Mouse (Mus musculus) hindbrain, embryonic 13.5 days (tissue): Measurements from ENCODE around the gene Sfxn5. TPM values are rescaled to one million over a fixed set of nuclear protein-coding genes. Genes with fewer than 3 reads are reported as not detected.
A peak's percentile ranks its signal among the peaks of the same experiment; 100 is the strongest.

Experiments
- ATAC-seq: fragments of 200-750 bp; cut with Nextera tagmentation; 2 replicates; pipeline ENCODE4 v1.8.0; 2017; ENCODE audit warnings: moderate TSS enrichment; ENCODE audit not compliant: low FRiP score
- H3K27ac ChIP-seq: fragments of 300-500 bp; sonication (generic); 2 replicates; pipeline ENCODE4 v1.5.1; 2015; ENCODE audit warnings: inconsistent platforms, mild to moderate bottlenecking, moderate library complexity
- H3K27me3 ChIP-seq: fragments of 300-500 bp; sonication (generic); 2 replicates; pipeline ENCODE4 v1.6.1; 2015; ENCODE audit warnings: mild to moderate bottlenecking, inconsistent platforms
- H3K36me3 ChIP-seq: fragments of 300-500 bp; sonication (generic); 2 replicates; pipeline ENCODE4 v1.6.1; 2015; ENCODE audit warnings: mild to moderate bottlenecking, inconsistent platforms
- H3K4me1 ChIP-seq: fragments of 300-500 bp; sonication (generic); replicated peaks from 2 replicates; pipeline ENCODE4 v1.6.1; 2015; ENCODE audit warnings: inconsistent platforms
- H3K4me2 ChIP-seq: fragments of 300-500 bp; sonication (generic); 2 replicates; pipeline ENCODE4 v1.6.1; 2015; ENCODE audit warnings: inconsistent platforms, mild to moderate bottlenecking, moderate library complexity
- H3K4me3 ChIP-seq: fragments of 300-500 bp; sonication (generic); 2 replicates; pipeline ENCODE4 v1.5.1; 2015; ENCODE audit warnings: mild to moderate bottlenecking, inconsistent platforms
- H3K9ac ChIP-seq: fragments of 300-500 bp; sonication (generic); 2 replicates; pipeline ENCODE4 v1.6.1; 2015; ENCODE audit warnings: mild to moderate bottlenecking, inconsistent platforms
- H3K9me3 ChIP-seq: fragments of 300-500 bp; sonication (generic); 2 replicates; pipeline ENCODE4 v1.6.1; 2016; ENCODE audit warnings: inconsistent platforms
- WGBS: fragments of 180-500 bp; shearing (Covaris S2); methylation state at CpG from one replicate; pipeline ENCODE4 v1.1.7; 2015; 5-methylcytosine and 5-hydroxymethylcytosine counted together
- polyA plus RNA-seq: library from polyadenylated mRNA; unstranded; fragments of >200 nt; fragmentation: Nextera tagmentation; extraction: Ambion mirVana; gene quantifications from 2 replicates; pipeline ENCODE4 v1.2.1, GENCODE M21; 2015

Sfxn5 gene
- polyA plus RNA-seq, 1 experiment from 2014 or later, result 19.6 TPM

- H3K4me2 ChIP-seq, result peak overlapping the region; percentile 80
- no peaks in the 10 kb centered on the region for H3K9me3 ChIP-seq
- H3K4me1 ChIP-seq, result peaks cover 43% of the 10 kb centered on the region
- peaks cover 16% of the 10 kb centered on the region; the same call in 1 of the 2 replicates for H3K27me3 ChIP-seq
- peak overlapping the region; percentile 88 for H3K4me3 ChIP-seq
- H3K36me3 ChIP-seq, result peaks cover 6% of the 10 kb centered on the region
- ATAC-seq, result no peak
- 89% methylated on average over 10 of the region's 10 CpGs for WGBS
- H3K27ac ChIP-seq, result no peak overlapping the region
- peak overlapping the region; percentile 93 for H3K9ac ChIP-seq
Measured at GRCm38 (mm10) chr6:85373066-85373860, 40.0 kb upstream of the Sfxn5 start.

DNA sequence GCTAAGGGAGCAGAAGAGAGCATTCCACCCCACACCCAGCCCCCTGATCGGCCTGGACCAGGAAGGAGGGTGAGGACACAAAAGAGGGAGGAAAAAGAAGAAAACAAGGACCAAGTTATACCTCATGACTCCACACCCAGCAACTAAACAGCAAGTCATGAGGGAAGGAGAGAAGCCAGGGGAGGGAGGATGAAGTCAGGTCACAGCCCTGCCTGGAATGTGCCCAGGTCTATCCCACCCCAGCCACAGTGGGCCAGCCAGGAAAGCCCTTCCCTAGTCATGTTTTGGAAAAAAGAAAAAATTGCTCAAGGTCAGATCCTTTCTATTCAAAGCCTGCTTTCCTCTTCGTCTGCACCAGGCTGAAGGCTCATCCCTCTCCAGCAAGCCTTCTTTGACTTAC, 39.3 kb upstream of the Sfxn5 start:
- no peak overlapping the region for H3K27ac ChIP-seq
- peak overlapping the region; percentile 80 for H3K4me2 ChIP-seq
- peaks cover 43% of the 10 kb centered on the region for H3K4me1 ChIP-seq
- 80% methylated on average over 2 of the region's 2 CpGs for WGBS
- peak overlapping the region; percentile 88; the same call in 1 of the 2 replicates for H3K4me3 ChIP-seq
- peaks cover 14% of the 10 kb centered on the region; the same call in 1 of the 2 replicates for H3K27me3 ChIP-seq
- no peak for ATAC-seq
- H3K9ac ChIP-seq, result peak overlapping the region; percentile 93
- no peaks in the 10 kb centered on the region for H3K9me3 ChIP-seq
- H3K36me3 ChIP-seq, result peaks cover 6% of the 10 kb centered on the region

- ATAC-seq, result no peak
- Histone ChIP-seq H3K27me3 (peaks cover 14% of the 10 kb centered on the region; the same call in 1 of the 2 replicates), H3K9ac (0 out of 2 replicates have a peak overlapping the region, but pooled peaks have one; percentile 93), H3K4me3 (0 out of 2 replicates have a peak overlapping the region, but pooled peaks have one; percentile 88), H3K4me2 (peak overlapping the region; percentile 80), H3K36me3 (peaks cover 9% of the 10 kb centered on the region), H3K27ac (no peak overlapping the region), H3K4me1 (peaks cover 44% of the 10 kb centered on the region), H3K9me3 (no peaks in the 10 kb centered on the region)
- 81% methylated on average over 6 of the region's 6 CpGs for WGBS
Measured at GRCm38 (mm10) chr6:85371859-85372405, 38.7 kb upstream of the Sfxn5 start.

DNA sequence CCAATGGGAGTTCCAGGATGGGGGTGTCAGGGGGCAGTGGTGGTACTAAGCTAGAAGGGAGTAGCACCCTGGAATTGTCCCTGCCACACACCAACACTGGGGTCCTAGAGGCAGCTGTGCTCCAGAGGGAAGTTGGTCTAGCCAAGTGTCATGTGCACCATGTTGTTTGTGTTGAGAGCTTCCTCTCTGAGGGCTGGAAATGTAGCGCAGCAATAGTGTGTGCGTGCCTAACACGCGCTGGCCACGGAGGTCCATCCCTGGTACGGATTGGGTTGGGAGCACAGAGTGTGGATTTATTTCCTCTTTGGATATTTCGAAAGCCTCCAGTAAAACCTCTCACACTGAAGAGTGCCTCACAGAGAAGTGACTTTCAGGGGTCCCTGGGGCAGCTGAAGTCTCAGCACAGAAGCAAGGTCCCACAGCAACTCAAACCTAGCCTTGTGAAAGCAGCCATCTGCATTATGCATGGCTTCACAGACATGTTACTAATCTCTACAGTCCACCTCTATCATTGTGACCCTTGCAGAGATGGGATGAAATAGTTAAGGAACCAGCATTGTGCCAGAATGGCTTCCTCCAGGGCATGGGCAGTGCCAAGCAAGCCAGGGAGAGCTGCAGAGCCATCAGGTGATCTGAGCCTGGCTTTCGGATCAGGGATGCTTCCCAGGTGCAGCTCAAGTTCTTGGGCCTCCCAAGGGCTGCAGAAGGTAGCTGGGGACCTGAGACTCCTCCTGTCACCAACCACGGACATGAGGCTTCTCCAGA, 37.6 kb upstream of the Sfxn5 start:
- Histone ChIP-seq H3K4me3 (no peak overlapping the region), H3K4me1 (peaks cover 52% of the 10 kb centered on the region), H3K36me3 (peaks cover 10% of the 10 kb centered on the region), H3K9ac (no peak overlapping the region), H3K9me3 (no peaks in the 10 kb centered on the region), H3K27me3 (peaks cover 7% of the 10 kb centered on the region; the same call in 1 of the 2 replicates), H3K4me2 (no peak overlapping the region), H3K27ac (no peak overlapping the region)
- ATAC-seq, result no peak
- 93% methylated on average over 9 of the region's 9 CpGs for WGBS

DNA sequence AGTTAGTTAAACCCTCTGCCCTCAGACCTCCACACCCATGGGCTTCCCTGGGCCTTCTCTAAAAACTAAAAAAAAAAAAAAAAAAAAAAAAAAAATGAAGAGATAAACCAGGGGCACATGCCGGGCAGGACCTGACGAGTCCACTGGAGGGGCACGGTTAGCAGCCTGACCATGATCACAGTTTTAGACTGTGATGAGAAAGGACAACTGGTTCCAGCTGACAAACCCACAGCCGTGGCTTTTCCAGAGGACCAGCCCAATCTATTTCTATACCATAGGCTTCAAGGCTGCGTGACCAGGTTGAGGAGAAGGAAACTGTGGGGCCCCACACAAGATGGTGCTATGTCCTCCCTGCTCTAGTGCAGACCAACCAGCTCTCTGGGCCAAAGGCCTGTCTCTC, 36.8 kb upstream of the Sfxn5 start:
- Histone ChIP-seq H3K27me3 (0 out of 2 replicates have a peak, but pooled peaks cover 4% of the 10 kb centered on the region), H3K9ac (no peak overlapping the region), H3K9me3 (no peaks in the 10 kb centered on the region), H3K4me3 (no peak overlapping the region), H3K27ac (no peak overlapping the region), H3K4me2 (no peak overlapping the region), H3K36me3 (peaks cover 10% of the 10 kb centered on the region), H3K4me1 (peaks cover 52% of the 10 kb centered on the region)
- WGBS, result 91% methylated on average over 5 of the region's 5 CpGs
- ATAC-seq, result no peak

GRCm38 (mm10) chr6:85369181-85369860, 36.1 kb upstream of the Sfxn5 start:
- peaks cover 10% of the 10 kb centered on the region for H3K36me3 ChIP-seq
- H3K27me3 ChIP-seq, result 0 out of 2 replicates have a peak, but pooled peaks cover 4% of the 10 kb centered on the region
- no peak overlapping the region for H3K27ac ChIP-seq
- 79% methylated on average over 5 of the region's 5 CpGs for WGBS
- no peak overlapping the region for H3K4me3 ChIP-seq
- no peak overlapping the region for H3K9ac ChIP-seq
- H3K4me2 ChIP-seq, result no peak overlapping the region
- peaks cover 52% of the 10 kb centered on the region for H3K4me1 ChIP-seq
- no peak for ATAC-seq
- H3K9me3 ChIP-seq, result no peaks in the 10 kb centered on the region

- peaks cover 49% of the 10 kb centered on the region for H3K4me1 ChIP-seq
- 63% methylated on average over 5 of the region's 5 CpGs for WGBS
Measured at GRCm38 (mm10) chr6:85368722-85369121, 35.5 kb upstream of the Sfxn5 start.

GRCm38 (mm10) chr6:85368166-85368565, 34.9 kb upstream of the Sfxn5 start:
- WGBS, result 80% methylated on average over 1 of the region's 1 CpGs
- H3K4me3 ChIP-seq, result no peak overlapping the region
- no peak overlapping the region for H3K9ac ChIP-seq
- no peak for ATAC-seq
- H3K27me3 ChIP-seq, result 0 out of 2 replicates have a peak, but pooled peaks cover 4% of the 10 kb centered on the region
- H3K4me2 ChIP-seq, result no peak overlapping the region
- peaks cover 44% of the 10 kb centered on the region for H3K4me1 ChIP-seq
- no peaks in the 10 kb centered on the region for H3K9me3 ChIP-seq
- H3K27ac ChIP-seq, result no peak overlapping the region
- H3K36me3 ChIP-seq, result peaks cover 10% of the 10 kb centered on the region

More at GRCm38 (mm10) chr6:85368722-85369121, 35.5 kb upstream of the Sfxn5 start:
- no peak for ATAC-seq
- no peak overlapping the region for H3K4me2 ChIP-seq
- H3K9me3 ChIP-seq, result no peaks in the 10 kb centered on the region
- H3K9ac ChIP-seq, result no peak overlapping the region
- H3K27ac ChIP-seq, result no peak overlapping the region
- no peak overlapping the region for H3K4me3 ChIP-seq
- H3K27me3 ChIP-seq, result 0 out of 2 replicates have a peak, but pooled peaks cover 4% of the 10 kb centered on the region
- peaks cover 10% of the 10 kb centered on the region for H3K36me3 ChIP-seq

DNA sequence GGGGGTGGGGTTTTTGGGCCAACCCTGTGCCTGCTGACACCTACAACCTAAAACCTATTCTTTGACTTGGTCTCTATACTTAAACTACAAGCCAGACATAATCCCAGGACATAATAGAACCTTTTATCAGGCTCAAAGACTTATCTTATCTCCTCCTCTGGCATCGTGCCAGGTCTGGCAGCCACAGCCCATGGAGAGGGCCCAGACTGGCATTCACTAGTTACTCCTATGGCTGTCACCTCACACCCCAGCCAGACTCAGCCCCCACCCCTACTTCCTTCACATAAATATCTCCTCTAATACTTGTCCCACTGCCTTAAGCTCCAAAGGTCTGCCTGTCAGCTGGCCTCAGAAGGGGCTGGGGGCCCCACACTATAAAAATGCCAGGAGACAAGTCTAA, 33.2 kb upstream of the Sfxn5 start:
- Histone ChIP-seq H3K9me3 (no peaks in the 10 kb centered on the region), H3K4me1 (peaks cover 26% of the 10 kb centered on the region), H3K27ac (no peak overlapping the region), H3K4me2 (no peak overlapping the region), H3K36me3 (peaks cover 10% of the 10 kb centered on the region), H3K4me3 (no peak overlapping the region), H3K27me3 (0 out of 2 replicates have a peak, but pooled peaks cover 4% of the 10 kb centered on the region), H3K9ac (no peak overlapping the region)
- no peak for ATAC-seq
- WGBS, result 78% methylated on average over 1 of the region's 1 CpGs

DNA sequence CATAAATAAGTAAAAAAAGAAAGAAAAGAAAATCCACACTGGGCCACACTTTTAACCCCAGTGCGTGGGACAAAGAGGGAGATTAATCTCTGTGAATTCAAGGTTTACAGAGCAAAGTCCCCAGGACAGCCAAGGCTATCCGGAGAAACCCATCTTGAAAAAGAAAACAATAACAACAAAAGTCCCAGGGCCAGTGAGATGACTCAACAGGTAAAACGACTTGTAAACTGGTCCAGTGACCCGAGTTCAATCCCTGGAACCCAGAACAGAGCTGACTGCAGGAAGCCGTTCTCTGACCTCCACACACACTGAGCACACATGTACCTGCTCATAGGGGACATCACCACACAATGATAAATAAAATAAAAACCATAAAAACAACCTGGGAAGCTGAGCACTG, 31.2 kb upstream of the Sfxn5 start:
- WGBS, result 78% methylated on average over 5 of the region's 5 CpGs
- H3K27ac ChIP-seq, result no peak overlapping the region
- no peak overlapping the region for H3K4me2 ChIP-seq
- no peaks in the 10 kb centered on the region for H3K9me3 ChIP-seq
- H3K4me3 ChIP-seq, result no peak overlapping the region
- H3K27me3 ChIP-seq, result no peaks in the 10 kb centered on the region
- no peak for ATAC-seq
- peaks cover 3% of the 10 kb centered on the region; the same call in 1 of the 2 replicates for H3K36me3 ChIP-seq
- H3K4me1 ChIP-seq, result peaks cover 19% of the 10 kb centered on the region
- no peak overlapping the region for H3K9ac ChIP-seq

DNA sequence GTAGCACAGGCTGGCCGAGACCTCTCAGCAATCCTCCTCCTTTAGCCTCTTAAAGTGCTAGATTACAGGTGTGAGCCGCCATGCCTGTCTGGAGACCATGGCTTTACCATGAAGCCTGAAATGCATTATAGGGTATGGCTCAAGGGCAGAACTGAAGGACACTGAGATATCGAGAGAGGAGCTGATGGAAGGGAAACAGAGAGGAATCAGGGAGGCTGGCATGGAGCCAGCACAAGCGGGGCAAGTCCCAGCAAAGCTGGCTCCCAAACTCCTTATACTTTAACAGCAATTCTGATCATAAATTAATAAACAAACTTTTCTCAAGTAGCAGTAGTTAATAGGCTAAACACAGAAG, 30.7 kb upstream of the Sfxn5 start:
- Histone ChIP-seq H3K4me2 (no peak overlapping the region), H3K4me3 (no peak overlapping the region), H3K36me3 (peaks cover 3% of the 10 kb centered on the region; the same call in 1 of the 2 replicates), H3K27ac (no peak overlapping the region), H3K4me1 (peaks cover 13% of the 10 kb centered on the region), H3K27me3 (no peaks in the 10 kb centered on the region), H3K9ac (no peak overlapping the region), H3K9me3 (no peaks in the 10 kb centered on the region)
- 95% methylated on average over 4 of the region's 4 CpGs for WGBS
- ATAC-seq, result no peak
